Mouse (Mus musculus) left cerebral cortex, adult 11 months (tissue): ENCODE results near the gene Nos2.
"Not testable (repeated sequence)": the region's sequence is repeated elsewhere in the genome, so short reads cannot be mapped to it uniquely, and the experiment has no call there.

Experiments used
- DNase-seq: peaks from one replicate; pipeline ENCODE4 v3.0.0; 2022; ENCODE audit warnings: low spot score

Nos2 gene

GRCm38 (mm10) chr11:78989206-78989605 lies 68.6 kb downstream of the Nos2 start:
- not testable (repeated sequence) for DNase-seq

DNA sequence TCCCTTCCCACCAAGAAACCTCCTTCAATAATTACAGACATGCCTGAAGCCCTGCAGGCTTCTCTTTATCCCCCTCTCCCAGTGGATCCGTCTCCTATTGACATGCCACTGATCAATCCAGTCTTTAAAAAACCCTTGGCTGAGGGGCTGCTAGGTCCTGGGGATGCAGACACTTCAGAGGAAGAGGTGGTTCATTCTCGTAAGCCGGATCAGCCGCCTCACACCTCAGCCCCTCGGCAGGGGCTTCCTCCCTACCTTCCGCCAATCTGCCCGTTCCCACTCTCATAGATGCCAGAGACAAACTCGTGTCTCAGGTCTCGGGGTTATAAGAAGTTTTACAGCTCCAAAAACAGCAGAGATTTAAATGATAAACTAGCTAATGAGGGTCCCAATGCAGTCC lies 69.5 kb downstream of the Nos2 start:
- DNase-seq, result no peak

- not testable (repeated sequence) for DNase-seq
Observed at GRCm38 (mm10) chr11:78990875-78991543, 70.4 kb downstream of the Nos2 start.

- DNase-seq, result no peak
Observed at GRCm38 (mm10) chr11:78999118-78999517, 78.5 kb downstream of the Nos2 start.

GRCm38 (mm10) chr11:79001871-79002270 lies 81.3 kb downstream of the Nos2 start:
- DNase-seq, result no peak

GRCm38 (mm10) chr11:79002551-79002951 lies 82.0 kb downstream of the Nos2 start:
- no peak for DNase-seq

DNA sequence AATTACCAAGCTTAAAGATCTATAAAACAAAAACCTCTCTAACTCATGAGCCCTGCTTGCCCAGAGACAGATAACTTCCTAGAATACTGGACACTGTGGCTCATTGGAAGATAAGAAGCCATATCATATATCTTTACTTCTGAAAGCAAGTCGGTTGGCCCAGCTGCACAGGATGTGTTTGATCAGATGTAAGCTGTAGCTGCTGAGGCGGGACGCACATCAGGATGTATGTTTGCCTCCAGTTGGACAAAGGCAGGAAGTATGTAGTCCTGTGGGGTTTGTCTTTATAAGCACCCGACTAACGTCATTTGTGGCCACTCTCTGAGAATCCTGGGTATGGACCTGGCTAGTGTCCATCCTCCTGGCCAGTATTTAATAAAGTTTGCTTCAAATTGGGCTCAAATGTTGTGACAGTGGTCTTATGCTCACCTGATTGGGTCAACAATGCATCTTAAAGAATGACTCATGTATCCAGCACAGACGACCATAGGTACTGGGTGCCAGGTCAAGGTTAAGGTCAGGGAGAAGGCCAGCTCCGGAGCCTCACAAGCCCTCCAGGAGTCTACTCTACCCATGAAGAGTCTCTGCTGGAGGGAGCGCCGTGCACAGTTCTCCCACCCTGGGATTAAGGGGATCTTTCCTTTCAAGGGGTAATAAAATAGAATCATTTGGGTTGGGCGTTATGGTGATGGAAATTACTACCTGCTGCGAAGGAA lies 82.6 kb downstream of the Nos2 start:
- no peak for DNase-seq

- no peak for DNase-seq
Observed at GRCm38 (mm10) chr11:79003769-79004638, 83.4 kb downstream of the Nos2 start.

GRCm38 (mm10) chr11:79005578-79006394 lies 85.2 kb downstream of the Nos2 start:
- DNase-seq, result no peak

- no peak for DNase-seq
Observed at GRCm38 (mm10) chr11:79006417-79006816, 85.8 kb downstream of the Nos2 start.

- not testable (repeated sequence) for DNase-seq
Observed at GRCm38 (mm10) chr11:79007356-79007755, 86.8 kb downstream of the Nos2 start.

DNA sequence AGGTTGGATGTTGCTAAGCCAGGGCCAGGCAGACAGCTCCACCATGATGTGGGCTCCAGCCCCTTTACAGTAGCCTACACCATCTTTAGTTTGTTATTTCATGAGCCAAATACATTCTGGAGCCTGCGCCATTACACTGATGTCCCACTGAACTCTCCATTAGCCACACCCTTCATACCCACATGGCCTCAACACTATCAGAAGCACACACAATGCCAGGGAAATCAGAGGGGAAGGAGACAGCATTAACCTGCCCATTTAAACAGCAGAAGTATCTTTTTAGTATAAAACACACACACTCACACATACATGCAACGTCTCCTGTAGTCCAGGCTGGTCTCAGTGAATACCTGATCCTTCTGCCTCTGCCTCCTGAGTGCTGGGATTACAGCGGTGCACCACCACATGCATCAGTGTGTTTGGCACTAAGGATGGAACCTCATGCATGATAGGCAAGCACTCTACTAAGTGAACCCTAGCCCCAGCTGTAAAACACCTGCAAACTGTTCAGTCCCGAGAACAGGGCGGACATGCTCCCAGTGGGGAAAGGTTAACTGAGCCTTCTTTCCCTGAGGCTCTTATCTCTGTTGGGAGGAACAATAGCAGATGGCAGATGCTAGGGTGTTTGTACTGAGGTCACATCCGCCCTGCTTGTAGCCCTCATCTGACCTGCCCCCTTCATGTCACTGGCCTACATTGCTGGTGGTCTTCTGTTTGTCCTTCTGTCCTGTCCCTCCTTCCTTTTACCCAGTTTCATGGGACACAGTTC lies 87.6 kb downstream of the Nos2 start:
- DNase-seq, result no peak

GRCm38 (mm10) chr11:79008891-79009290 lies 88.3 kb downstream of the Nos2 start:
- DNase-seq, result no peak
